Mouse (Mus musculus): ENCODE data around the gene Lpin2. TPM values are rescaled to one million over a fixed set of nuclear protein-coding genes. Genes with fewer than 3 reads are reported as not detected.

Lpin2 gene
- total RNA-seq (2022): 1 to 10 TPM; 1.6 to 4.9 (median 3.3) TPM

GRCm38 (mm10) chr17:71182211-71182721 lies at the start of gene Lpin2:
Lpin2 (plus strand) TSS chr17:71182560.
- no peak for DNase-seq (ENCODE audit: low spot score in 2 of 2)

DNA sequence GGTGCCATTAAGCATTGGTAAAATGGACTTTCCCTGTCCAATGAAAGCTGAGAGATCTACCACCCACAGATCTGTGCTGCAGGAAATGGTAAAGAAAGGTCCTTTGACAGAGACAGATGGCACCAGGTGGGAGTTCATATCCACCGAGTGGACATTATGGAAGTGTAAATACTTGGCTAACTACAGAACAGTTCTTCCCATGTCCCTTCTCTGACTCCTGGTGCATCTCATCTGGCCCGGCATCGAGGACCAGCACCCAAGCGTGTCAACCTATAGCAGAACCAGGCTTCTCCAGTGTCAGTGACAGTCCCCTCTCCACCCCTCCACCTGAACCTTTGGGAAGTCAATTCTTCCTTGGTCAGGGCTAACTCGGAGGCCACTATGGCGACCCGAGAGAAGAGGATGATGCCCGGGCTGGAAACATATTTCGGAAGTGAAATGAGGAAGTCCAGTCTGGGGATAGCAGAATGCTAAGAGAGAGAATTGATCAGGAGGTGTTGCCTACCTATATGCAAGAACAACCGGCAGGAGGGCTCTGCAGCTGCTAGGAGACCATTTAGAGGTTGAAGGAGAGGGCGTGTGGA lies 49.4 kb upstream of the Lpin2 start:
- DNase-seq (ENCODE audit: low spot score in 2 of 2): no peak

GRCm38 (mm10) chr17:71134441-71134955 lies 47.9 kb upstream of the Lpin2 start:
- DNase-seq (ENCODE audit: low spot score in 2 of 2): no peak

DNA sequence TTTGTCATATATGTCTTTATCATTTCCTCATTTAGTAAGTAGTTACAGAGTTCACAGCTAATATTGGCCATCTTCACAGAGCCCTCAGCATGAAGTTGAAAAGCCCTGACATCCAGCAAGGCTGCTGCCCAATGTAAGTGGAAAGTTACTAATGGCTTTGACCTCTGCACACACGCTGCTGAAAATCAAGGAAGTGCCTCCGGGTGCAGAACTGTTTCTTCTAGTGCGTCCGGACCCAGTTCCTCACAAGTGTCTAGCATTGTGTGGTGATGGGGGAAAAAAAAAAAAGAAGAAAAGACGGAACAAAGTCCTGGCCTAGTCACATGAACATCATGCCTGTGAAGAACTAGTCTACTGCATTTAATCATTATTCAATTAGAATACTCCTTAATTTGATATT lies 47.3 kb upstream of the Lpin2 start:
- no peak for DNase-seq (ENCODE audit: low spot score in 2 of 2)

GRCm38 (mm10) chr17:71135866-71136265 lies 46.5 kb upstream of the Lpin2 start:
- DNase-seq (ENCODE audit: low spot score in 2 of 2): no peak

DNA sequence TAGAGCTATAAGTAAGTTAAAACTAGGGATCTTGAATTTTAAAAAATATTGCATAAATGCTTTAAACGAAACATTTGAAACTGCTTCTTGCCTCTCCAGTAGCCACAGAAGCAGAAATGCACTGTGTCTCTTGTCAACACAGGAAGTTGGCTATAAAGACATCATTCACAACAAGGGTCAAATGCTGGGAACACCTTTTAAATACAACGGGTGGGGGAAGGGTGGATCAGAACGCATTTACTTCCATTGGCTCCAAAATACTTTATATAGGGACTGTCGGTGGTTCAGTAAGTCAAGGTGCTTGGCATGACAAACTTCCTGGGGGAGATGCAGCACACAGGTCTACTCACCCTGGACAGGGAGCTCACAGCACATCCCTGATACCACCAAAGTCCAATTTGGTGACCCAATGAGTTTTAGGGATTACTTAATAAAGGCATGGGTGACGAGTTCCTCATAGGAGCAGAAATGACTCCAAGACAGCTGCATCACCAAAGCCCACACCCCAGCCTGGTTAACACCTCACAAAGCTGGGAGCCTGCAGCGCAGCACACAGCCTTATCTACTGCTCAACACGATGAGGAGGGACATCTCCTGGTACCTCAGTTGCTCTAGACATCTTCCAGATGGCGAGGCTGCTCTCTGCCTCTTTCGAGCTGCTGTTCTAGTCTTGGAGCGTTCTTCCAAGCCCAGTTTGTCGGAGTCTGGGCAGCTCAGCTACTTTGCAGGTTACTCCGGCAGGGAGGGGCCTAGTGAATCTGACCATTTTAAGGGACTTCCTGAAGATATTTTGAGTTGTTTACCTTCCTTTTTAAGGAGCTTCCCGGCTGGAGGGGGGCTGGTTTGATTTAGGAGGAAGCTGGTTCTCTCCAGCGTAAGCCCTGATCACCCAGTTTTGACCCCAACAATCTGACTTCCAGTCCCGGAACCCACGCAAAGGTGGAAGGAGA lies 45.7 kb upstream of the Lpin2 start:
- no peak for DNase-seq (ENCODE audit: low spot score in 2 of 2)

- no peak for DNase-seq (ENCODE audit: low spot score in 2 of 2)
Observed at GRCm38 (mm10) chr17:71137334-71137721, 45.0 kb upstream of the Lpin2 start.

- no peak for DNase-seq (ENCODE audit: low spot score in 2 of 2)
Observed at GRCm38 (mm10) chr17:71142068-71142467, 40.3 kb upstream of the Lpin2 start.

GRCm38 (mm10) chr17:71143155-71143554 lies 39.2 kb upstream of the Lpin2 start:
- no peak for DNase-seq (ENCODE audit: low spot score in 2 of 2)

DNA sequence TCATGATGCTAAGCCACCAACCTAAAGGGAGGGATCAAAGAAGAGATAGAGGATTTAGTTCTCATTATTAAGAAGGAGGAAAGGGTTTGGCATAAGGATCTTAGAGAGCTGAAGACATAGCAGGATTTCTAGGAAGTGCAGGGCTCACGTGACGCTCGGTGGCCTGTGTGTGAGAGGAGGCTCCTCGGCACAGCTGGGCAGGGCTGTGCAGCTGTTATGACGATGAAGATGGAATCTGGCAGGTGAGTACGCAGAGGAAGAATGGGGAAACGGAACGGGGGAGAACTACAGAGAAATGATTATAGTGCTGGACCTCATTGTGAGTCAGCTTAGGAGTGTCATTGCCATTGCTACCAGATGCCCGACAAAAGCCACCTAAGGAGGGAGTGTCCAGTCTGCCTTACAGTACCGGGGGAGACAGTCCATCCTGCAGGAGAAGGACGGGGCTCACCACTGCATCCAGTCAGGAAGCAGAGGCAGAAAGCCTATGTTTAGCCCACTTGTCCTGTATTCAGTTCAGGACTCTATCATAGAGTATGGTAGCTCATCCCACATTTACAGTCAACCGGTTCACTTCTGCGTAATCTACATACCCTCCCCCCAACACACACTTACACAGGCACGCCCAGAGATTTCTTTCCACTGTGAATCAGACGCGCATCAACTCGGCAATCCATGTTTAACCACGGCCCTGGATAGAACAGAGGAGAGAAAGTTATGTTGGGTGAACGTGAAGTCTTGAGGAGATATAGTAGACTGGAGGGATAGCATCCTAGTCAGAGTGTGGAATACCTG lies 37.8 kb upstream of the Lpin2 start:
- no peak for DNase-seq (ENCODE audit: low spot score in 2 of 2)

DNA sequence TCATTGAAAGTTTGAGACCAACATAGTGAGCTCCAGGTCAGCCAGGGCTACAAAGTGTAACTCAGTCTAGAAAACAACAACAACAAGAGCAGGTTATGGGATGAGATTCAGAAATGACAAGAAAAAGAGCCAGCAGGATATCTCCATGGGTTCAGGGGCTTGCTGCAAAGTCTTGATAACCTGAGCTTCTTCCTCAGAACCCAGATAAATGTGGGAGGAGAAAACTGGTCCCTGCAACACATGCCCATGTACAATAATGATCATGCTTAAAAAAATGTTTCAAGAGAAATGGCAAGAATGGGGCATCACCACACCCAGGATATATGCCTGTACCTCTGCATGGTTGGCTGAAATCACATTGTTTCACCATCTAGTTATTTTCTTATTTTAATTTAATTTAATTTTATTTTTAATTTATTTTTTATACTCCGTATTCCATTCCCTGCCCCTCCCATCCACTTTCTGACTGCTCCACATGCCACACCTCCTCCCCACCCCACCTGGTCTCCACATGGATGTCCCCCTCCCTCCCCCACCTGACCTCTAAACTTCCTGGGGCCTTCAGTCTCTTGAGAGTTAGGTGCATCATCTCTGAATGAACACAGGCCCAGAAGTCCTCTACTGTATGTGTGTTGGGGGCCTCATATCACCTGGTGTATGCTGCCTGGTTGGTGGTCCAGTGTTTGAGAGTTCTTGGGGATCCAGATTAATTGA lies 37.0 kb upstream of the Lpin2 start:
- DNase-seq (ENCODE audit: low spot score in 2 of 2): no peak

DNA sequence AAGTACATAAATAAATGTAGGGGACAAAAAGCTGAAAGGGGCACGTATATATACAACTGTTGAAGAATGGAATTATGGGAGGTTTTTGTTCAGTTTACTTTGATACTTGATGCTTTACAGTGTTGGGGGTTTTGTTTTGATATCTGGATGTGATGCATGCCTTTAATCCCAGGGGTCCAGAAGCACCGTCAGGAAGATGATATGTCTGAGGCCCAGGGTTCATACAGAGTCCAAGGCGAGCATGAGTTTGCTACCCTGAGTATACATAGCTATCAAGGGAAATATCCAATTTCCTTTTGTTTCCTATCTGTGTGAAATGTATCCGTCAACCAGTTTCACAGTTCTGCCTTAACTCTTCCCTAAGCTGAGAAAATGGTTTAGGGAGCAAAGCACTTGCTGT lies 29.0 kb upstream of the Lpin2 start:
- DNase-seq (ENCODE audit: low spot score in 2 of 2): no peak

DNA sequence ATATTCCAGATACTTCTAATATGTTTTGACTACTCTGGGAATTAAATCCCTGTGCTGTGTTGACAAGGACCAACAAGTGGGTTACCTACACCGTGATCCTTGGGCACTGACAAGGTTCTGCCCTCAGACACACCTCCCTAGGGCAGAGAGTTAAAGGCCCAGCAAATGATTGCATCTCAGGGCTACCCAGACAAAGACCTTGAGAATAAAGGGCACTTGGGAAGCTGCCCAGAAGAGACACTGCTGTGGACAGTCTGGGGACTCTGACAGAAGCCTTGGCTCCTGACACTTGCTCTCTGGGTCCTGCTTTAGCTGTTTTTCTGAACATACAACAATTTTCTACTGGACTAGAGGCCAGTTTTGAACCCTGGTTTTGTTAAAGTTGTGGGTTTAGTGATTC lies 27.1 kb upstream of the Lpin2 start:
- DNase-seq (ENCODE audit: low spot score in 2 of 2): no peak

DNA sequence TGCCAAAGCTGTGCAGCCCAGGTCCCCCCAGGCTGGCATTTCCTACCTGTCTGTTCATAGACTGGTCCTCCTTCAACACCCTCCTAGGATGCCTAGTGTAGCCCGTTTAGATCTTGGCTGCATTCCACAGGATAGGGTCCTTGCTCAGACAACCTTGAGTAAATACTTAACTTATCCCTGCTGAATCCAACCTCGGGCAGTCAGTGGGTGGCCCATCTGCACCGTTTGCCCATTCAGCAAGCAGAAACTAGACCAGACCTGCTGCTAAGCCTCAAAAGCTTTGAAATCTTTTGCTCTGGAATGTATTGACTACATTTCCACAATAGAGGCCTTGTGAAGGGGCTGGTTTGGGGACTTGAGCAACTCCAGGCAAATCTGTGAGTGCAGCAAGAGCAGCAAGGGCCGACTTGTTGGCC lies 23.2 kb upstream of the Lpin2 start:
- DNase-seq (ENCODE audit: low spot score in 2 of 2): no peak

GRCm38 (mm10) chr17:71159720-71160119 lies 22.6 kb upstream of the Lpin2 start:
- DNase-seq (ENCODE audit: low spot score in 2 of 2): no peak

DNA sequence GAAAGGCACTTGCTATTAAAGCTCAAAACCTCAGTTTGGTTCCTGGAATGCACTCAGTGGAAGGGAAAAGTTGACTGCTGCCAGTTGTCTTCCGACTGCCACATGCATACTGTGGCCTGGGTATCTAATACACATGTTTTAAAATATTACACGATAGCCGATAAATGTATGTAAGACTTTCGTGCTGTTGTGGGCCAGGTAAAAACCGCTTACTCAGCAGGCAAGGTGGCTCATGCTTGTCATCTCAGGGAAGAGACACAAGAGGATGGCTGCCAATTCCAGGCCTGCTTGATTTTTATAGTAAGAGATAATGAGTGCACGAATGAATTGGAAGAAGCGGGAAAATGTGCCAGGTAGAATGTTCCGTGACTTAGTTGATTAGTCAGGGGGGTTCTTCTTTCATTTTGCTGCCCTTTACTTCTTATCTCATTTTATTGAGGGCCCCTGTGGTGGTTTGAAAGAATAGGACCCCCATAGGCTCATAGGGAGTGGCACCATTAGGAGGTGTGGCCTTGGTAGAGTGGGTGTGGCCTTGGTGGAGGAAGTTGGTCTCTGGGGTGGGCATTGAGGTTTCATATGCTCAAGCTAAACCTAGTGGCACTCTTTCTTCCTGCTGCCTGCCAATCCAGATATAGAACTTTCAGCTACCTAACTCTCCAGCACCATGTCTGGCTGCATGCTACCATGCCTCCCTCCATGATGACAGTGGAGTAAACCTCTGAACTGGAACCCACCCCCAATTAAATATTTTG lies 21.9 kb upstream of the Lpin2 start:
- no peak for DNase-seq (ENCODE audit: low spot score in 2 of 2)

GRCm38 (mm10) chr17:71164991-71165390 lies 17.4 kb upstream of the Lpin2 start:
- DNase-seq (ENCODE audit: low spot score in 2 of 2): no peak

- no peak for DNase-seq (ENCODE audit: low spot score in 2 of 2)
Observed at GRCm38 (mm10) chr17:71168205-71168815, 14.1 kb upstream of the Lpin2 start.

DNA sequence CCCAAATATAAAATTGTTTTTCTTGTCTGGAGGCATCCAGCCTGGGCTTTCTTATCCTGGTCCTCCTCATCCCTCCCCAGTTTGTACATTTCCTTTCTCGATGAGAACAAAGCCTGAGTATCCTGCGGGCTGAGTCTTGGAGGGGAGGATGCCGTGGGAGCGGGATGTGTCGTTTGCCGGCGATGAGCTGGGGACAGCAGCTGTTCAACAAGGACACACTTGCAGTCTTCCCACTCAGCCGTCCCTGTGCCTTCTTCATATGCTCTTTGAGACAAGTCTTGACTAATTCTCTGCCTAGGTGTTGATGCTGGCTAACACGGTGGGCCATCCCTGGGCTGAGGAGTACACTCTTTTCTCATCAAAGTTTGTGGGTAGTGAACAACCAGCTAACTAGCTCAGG lies 13.5 kb upstream of the Lpin2 start:
- DNase-seq (ENCODE audit: low spot score in 2 of 2): no peak

GRCm38 (mm10) chr17:71169639-71170038 lies 12.7 kb upstream of the Lpin2 start:
- DNase-seq (ENCODE audit: low spot score in 2 of 2): no peak
